Mouse (Mus musculus): Measurements from ENCODE around the gene Taf3. TPM values are rescaled to one million over a fixed set of nuclear protein-coding genes. Genes with fewer than 3 reads are reported as not detected.

Gene Taf3
- polyA plus RNA-seq (2015; fragmentation: Nextera tagmentation; extraction: Ambion mirVana): 7.8 and 8.6 TPM in 2 replicates

GRCm38 (mm10) chr2:10048461-10048860 is at the start of gene Taf3:
Gene Taf3, minus strand, starts transcription at chr2:10048596.
- ATAC-seq (replicated peaks; ENCODE audit: insufficient number of reproducible peaks, insufficient read depth, low FRiP score, low read depth): peak; percentile 86
- H3K4me1 ChIP-seq (replicated peaks): peaks cover 12% of the 10 kb centered on the region
- peak within 1 kb of the TSS; percentile 92 for H3K4me2 ChIP-seq
- no peaks in the 10 kb centered on the region for H3K9me3 ChIP-seq (replicated peaks)
- H3K4me3 ChIP-seq: peak within 1 kb of the TSS; percentile 93
- under 1% methylated on average over 36 of the region's 36 CpGs for WGBS
- peak within 1 kb of the TSS; percentile 31; the same call in 1 of the 2 replicates for H3K27ac ChIP-seq
- H3K36me3 ChIP-seq: no peaks in the 10 kb centered on the region
- H3K27me3 ChIP-seq: no peaks in the 10 kb centered on the region
- H3K9ac ChIP-seq: peak within 1 kb of the TSS; percentile 83

- Histone ChIP-seq H3K9ac (no peak overlapping the region), H3K27ac (no peak overlapping the region), H3K4me1 (replicated peaks) (no peaks in the 10 kb centered on the region), H3K27me3 (no peaks in the 10 kb centered on the region), H3K4me2 (no peak overlapping the region), H3K4me3 (no peak overlapping the region), H3K36me3 (peaks cover 34% of the 10 kb centered on the region), H3K9me3 (replicated peaks) (no peaks in the 10 kb centered on the region)
- 86% methylated on average over 14 of the region's 14 CpGs for WGBS
- ATAC-seq (replicated peaks; ENCODE audit: insufficient number of reproducible peaks, insufficient read depth, low FRiP score, low read depth): no peak
Observed at GRCm38 (mm10) chr2:10094327-10095100, 46.1 kb upstream of the Taf3 start.

GRCm38 (mm10) chr2:10087256-10087850 is 39.0 kb upstream of the Taf3 start:
- Histone ChIP-seq H3K4me3 (no peak overlapping the region), H3K27me3 (no peaks in the 10 kb centered on the region), H3K27ac (no peak overlapping the region), H3K4me2 (no peak overlapping the region), H3K9ac (no peak overlapping the region), H3K4me1 (replicated peaks) (peaks cover 4% of the 10 kb centered on the region; the same call in 1 of the 2 replicates), H3K36me3 (peaks cover 49% of the 10 kb centered on the region), H3K9me3 (replicated peaks) (no peaks in the 10 kb centered on the region)
- WGBS: 81% methylated on average over 8 of the region's 8 CpGs
- ATAC-seq (replicated peaks; ENCODE audit: insufficient number of reproducible peaks, insufficient read depth, low FRiP score, low read depth): no peak

- no peak for ATAC-seq (replicated peaks; ENCODE audit: insufficient number of reproducible peaks, insufficient read depth, low FRiP score, low read depth)
- WGBS: 75% methylated on average over 1 of the region's 1 CpGs
- peaks cover 25% of the 10 kb centered on the region for H3K4me1 ChIP-seq (replicated peaks)
Observed at GRCm38 (mm10) chr2:10082737-10083136, 34.3 kb upstream of the Taf3 start.

GRCm38 (mm10) chr2:10081453-10082080 is 33.2 kb upstream of the Taf3 start:
- Histone ChIP-seq H3K27ac (no peak overlapping the region), H3K9ac (no peak overlapping the region), H3K27me3 (no peaks in the 10 kb centered on the region), H3K4me1 (replicated peaks) (peaks cover 31% of the 10 kb centered on the region), H3K4me3 (peak overlapping the region; percentile 99), H3K36me3 (peaks cover 2% of the 10 kb centered on the region; the same call in 1 of the 2 replicates), H3K4me2 (peak overlapping the region; percentile 72), H3K9me3 (replicated peaks) (no peaks in the 10 kb centered on the region)
- 87% methylated on average over 5 of the region's 5 CpGs for WGBS
- ATAC-seq (replicated peaks; ENCODE audit: insufficient number of reproducible peaks, insufficient read depth, low FRiP score, low read depth): no peak

More at GRCm38 (mm10) chr2:10082737-10083136, 34.3 kb upstream of the Taf3 start:
- H3K36me3 ChIP-seq: peaks cover 12% of the 10 kb centered on the region
- no peak overlapping the region for H3K4me3 ChIP-seq
- no peak overlapping the region for H3K4me2 ChIP-seq
- no peak overlapping the region for H3K9ac ChIP-seq
- no peaks in the 10 kb centered on the region for H3K9me3 ChIP-seq (replicated peaks)
- H3K27me3 ChIP-seq: no peaks in the 10 kb centered on the region
- no peak overlapping the region for H3K27ac ChIP-seq

GRCm38 (mm10) chr2:10080310-10081010 is 32.1 kb upstream of the Taf3 start, which contains the start of the genes Atp5c1 and Kin:
Gene Atp5c1, minus strand, starts transcription at chr2:10080510.
Gene Kin, plus strand, starts transcription at chr2:10080593.
- WGBS: under 1% methylated on average over 61 of the region's 61 CpGs
- Histone ChIP-seq H3K27me3 (no peaks in the 10 kb centered on the region), H3K4me1 (replicated peaks) (peaks cover 36% of the 10 kb centered on the region), H3K4me2 (peak within 1 kb of the TSS; percentile 72), H3K9ac (peak within 1 kb of the TSS; percentile 100), H3K9me3 (replicated peaks) (no peaks in the 10 kb centered on the region), H3K27ac (peak within 1 kb of the TSS; percentile 97), H3K36me3 (no peaks in the 10 kb centered on the region), H3K4me3 (peak within 1 kb of the TSS; percentile 99)
- ATAC-seq (replicated peaks; ENCODE audit: insufficient number of reproducible peaks, insufficient read depth, low FRiP score, low read depth): peak; percentile 96

- 0% methylated on average over 28 of the region's 28 CpGs for WGBS
- Histone ChIP-seq H3K4me2 (peak overlapping the region; percentile 65), H3K4me3 (peak overlapping the region; percentile 99), H3K27me3 (no peaks in the 10 kb centered on the region), H3K27ac (peak overlapping the region; percentile 97), H3K9me3 (replicated peaks) (no peaks in the 10 kb centered on the region), H3K36me3 (no peaks in the 10 kb centered on the region), H3K9ac (peak overlapping the region; percentile 100), H3K4me1 (replicated peaks) (peaks cover 39% of the 10 kb centered on the region)
- peak; percentile 54 for ATAC-seq (replicated peaks; ENCODE audit: insufficient number of reproducible peaks, insufficient read depth, low FRiP score, low read depth)
Observed at GRCm38 (mm10) chr2:10079745-10080309, 31.4 kb upstream of the Taf3 start.

GRCm38 (mm10) chr2:10076675-10077074 is 28.3 kb upstream of the Taf3 start:
- peaks cover 56% of the 10 kb centered on the region for H3K4me1 ChIP-seq (replicated peaks)
- H3K4me3 ChIP-seq: peak overlapping the region; percentile 24
- no peak overlapping the region for H3K27ac ChIP-seq
- 75% methylated on average over 8 of the region's 8 CpGs for WGBS
- H3K9me3 ChIP-seq (replicated peaks): no peaks in the 10 kb centered on the region
- 0 out of 2 replicates have a peak, but pooled peaks cover 1% of the 10 kb centered on the region for H3K36me3 ChIP-seq
- H3K4me2 ChIP-seq: peak overlapping the region; percentile 65
- ATAC-seq (replicated peaks; ENCODE audit: insufficient number of reproducible peaks, insufficient read depth, low FRiP score, low read depth): no peak
- no peak overlapping the region for H3K9ac ChIP-seq
- no peaks in the 10 kb centered on the region for H3K27me3 ChIP-seq

GRCm38 (mm10) chr2:10074470-10074869 is 26.1 kb upstream of the Taf3 start:
- no peak overlapping the region for H3K4me3 ChIP-seq
- no peak overlapping the region for H3K9ac ChIP-seq
- ATAC-seq (replicated peaks; ENCODE audit: insufficient number of reproducible peaks, insufficient read depth, low FRiP score, low read depth): no peak
- no peaks in the 10 kb centered on the region for H3K9me3 ChIP-seq (replicated peaks)
- no peak overlapping the region for H3K27ac ChIP-seq
- no peaks in the 10 kb centered on the region for H3K27me3 ChIP-seq
- H3K4me2 ChIP-seq: 0 out of 2 replicates have a peak overlapping the region, but pooled peaks have one; percentile 7
- WGBS: 65% methylated on average over 7 of the region's 7 CpGs
- H3K36me3 ChIP-seq: peaks cover 3% of the 10 kb centered on the region; the same call in 1 of the 2 replicates
- peaks cover 53% of the 10 kb centered on the region for H3K4me1 ChIP-seq (replicated peaks)

- H3K9ac ChIP-seq: no peak overlapping the region
- no peak overlapping the region for H3K4me3 ChIP-seq
- no peak overlapping the region for H3K4me2 ChIP-seq
- ATAC-seq (replicated peaks; ENCODE audit: insufficient number of reproducible peaks, insufficient read depth, low FRiP score, low read depth): no peak
- WGBS: 72% methylated on average over 7 of the region's 7 CpGs
- peaks cover 26% of the 10 kb centered on the region for H3K36me3 ChIP-seq
- H3K27me3 ChIP-seq: no peaks in the 10 kb centered on the region
- peaks cover 36% of the 10 kb centered on the region for H3K4me1 ChIP-seq (replicated peaks)
- no peaks in the 10 kb centered on the region for H3K9me3 ChIP-seq (replicated peaks)
- H3K27ac ChIP-seq: no peak overlapping the region
Observed at GRCm38 (mm10) chr2:10071751-10072150, 23.4 kb upstream of the Taf3 start.

Measured in heart, embryonic 15.5 days (tissue).